Mouse (Mus musculus) E14TG2a.4 (cell line): ENCODE measurements around the gene Gne.

Experiments used
- CTCF ChIP-seq: conservative IDR thresholded peaks from 2 replicates; pipeline ENCODE4 v1.5.1; 2014; ENCODE audit warnings: low read length
- NANOG ChIP-seq: IDR thresholded peaks from 2 replicates; pipeline ENCODE4 v1.6.1; 2014; ENCODE audit warnings: borderline replicate concordance, low read length, mixed read lengths

DNA sequence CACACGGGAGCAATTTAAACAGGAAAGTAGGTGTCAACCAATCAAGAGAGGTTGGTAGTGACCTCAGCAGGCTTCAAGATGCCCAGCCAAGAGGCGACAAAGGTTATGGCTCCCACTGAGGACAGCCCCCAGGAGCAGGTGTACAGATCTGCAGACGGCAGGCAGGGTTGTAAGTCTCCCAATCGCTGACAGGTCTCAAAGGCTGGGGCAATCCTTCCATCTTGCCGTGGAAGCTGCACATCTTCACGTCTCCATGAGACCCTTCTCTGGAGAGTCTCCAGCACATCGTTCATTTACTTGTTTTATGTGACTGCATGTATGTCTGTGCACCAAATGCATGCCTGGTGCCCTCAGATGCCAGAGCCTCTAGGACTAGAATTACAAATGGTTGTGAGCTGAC, 26.8 kb upstream of the Gne start:
- TF ChIP-seq NANOG (no peak), CTCF (no peak)
